Mouse (Mus musculus) heart, adult 8-10 months (tissue): ENCODE measurements at regions not wholly inside any gene's neighbourhood (a gene's known extent, or its start where the extent isn't known, plus 50 kb on each side); places are given as distances from the start of the nearest gene placed in this dataset. TPM values are rescaled to one million over a fixed set of nuclear protein-coding genes. Genes with fewer than 3 reads are reported as not detected.
"Not testable (repeated sequence)": the region's sequence is repeated elsewhere in the genome, so short reads cannot be mapped to it uniquely, and the experiment has no call there.

Experiments
- DNase-seq: peaks from one replicate; pipeline ENCODE4 v3.0.0; 2022; ENCODE audit warnings: low spot score
- microRNA-seq: library from miRNA; unstranded; fragments of <30 nt; microRNA quantifications from one replicate; pipeline ENCODE4 v1.2.0, GENCODE M21; 2022

DNA sequence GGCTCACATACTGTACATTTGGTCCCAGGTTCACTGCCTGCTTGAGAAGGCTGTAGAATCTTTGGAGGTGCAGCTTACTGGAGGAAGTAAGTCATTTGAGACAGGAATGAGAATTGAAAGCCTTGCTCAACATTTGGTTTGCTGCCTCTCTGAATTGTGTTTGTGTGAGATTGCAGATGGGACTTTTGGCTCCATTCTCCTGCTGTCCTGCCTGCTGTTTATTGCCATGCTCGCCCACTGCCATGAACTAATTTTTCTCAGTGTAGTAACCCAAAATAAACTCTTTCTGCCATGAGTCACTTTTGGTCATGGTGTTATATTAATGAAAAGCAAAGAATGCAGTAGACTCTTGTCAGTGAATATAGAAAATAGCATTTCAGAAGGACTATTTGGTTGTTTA is 368.1 kb downstream of the Gm8797 start:
- DNase-seq, result no peak

DNA sequence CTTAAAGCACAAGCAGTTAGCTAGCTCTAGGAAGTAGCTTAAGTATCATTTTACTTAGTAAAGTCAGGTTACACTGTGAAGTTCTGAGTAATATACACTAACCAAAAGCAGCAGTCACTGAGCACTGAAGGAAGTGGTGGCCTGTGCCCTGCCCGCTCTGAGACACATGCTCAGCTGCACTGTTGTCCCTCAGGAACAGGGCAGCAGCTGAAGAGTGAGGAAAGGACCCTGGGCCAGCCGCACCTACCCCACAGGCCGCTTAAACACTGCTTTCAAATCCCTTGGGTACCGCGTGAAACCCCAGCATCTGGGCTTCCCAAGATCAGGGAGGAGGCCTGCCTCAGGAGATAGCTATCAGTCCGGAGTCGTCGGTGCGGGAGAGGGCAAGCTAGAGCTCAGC is 385.1 kb downstream of the Gm8797 start:
- not testable (repeated sequence) for DNase-seq

DNA sequence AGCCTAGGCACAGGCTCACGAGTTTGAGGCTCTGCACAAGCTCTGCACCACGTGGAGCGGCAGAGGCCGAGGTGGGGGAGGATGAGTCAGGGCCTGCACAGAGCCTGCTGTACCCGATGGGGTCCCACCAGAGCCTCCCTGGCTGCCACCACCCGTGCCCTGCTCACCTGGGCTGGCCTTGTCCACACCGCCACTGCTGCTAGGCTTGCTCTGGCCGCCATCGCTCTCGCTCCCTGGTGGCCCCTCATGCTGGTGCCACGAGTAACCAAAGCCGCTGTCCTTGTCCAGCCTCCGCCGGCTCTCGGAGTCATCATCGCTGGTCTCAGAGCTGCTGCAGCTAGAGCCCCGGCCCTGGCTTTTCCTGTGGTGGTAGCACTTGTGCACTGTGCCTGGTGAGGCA is 386.8 kb downstream of the Gm8797 start:
- no peak for DNase-seq

DNA sequence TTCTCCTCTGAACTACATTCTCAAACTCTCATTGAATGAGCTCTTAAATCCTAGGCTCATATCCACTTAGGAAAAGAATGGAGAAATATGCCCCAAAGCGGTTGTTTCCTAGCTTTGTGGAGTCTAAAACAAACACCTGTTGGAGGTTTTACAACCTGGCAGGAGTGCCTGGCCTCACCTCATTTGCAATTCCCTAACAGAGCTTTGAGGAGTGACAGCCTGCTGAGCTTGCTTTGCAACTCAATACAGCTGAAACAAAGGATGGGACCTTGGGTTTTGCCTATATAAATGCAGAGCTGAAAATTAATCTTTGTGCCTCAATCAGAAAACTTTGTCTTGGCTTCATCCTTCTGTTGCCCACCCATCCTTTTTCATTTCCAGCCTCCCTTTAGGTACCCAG is 423.2 kb downstream of the Gm8797 start:
- DNase-seq, result no peak

- no peak for DNase-seq
Measured at GRCm38 (mm10) chr3:6182533-6182932, 431.9 kb downstream of the Gm8797 start.

DNA sequence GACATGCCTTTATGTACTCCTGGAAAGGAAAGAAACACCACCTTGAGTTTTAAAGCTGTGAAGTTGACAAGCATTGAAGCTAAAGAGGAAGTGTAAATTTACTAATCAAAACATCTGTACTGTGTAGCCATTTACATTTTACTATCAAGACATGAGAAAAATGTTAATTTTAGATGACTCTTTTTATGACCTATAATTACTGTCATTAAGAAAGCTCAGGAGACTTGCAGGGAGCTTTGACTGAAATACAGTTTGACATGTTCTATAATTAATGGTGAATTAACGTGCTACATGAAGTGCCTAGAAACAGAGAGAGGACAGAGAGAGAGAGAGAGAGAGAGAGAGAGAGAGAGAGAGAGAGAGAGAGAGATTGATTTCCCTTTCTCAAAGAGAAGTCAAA is 432.8 kb downstream of the Gm8797 start:
- no peak for DNase-seq

GRCm38 (mm10) chr3:6204656-6205055 is 415.6 kb downstream of the 1700008P02Rik start:
- DNase-seq, result no peak

GRCm38 (mm10) chr3:6228685-6229084 is 391.6 kb downstream of the 1700008P02Rik start:
- no peak for DNase-seq

Small RNAs in the stretch of these regions (microRNA-seq; reads per million reads assigned to microRNA genes)
- gene Gm25144 (not detected), gene Gm25352 (not detected)
